Mouse (Mus musculus): Measurements from ENCODE around the gene Ankdd1a. TPM values are rescaled to one million over a fixed set of nuclear protein-coding genes. Genes with fewer than 3 reads are reported as not detected.

Ankdd1a gene
- polyA plus RNA-seq, 1 experiment from 2014 or later: not detected

- no peak overlapping the region for H3K27ac ChIP-seq
- WGBS: 19% methylated on average over 11 of the region's 11 CpGs
- DNase-seq (ENCODE audit: low spot score): no peak
- no peaks in the 10 kb centered on the region for H3K9me3 ChIP-seq (replicated peaks)
- peaks cover 24% of the 10 kb centered on the region for H3K4me1 ChIP-seq
- 0 out of 2 replicates have a peak, but pooled peaks cover 11% of the 10 kb centered on the region for H3K27me3 ChIP-seq (ENCODE audit: low read depth, poor library complexity, severe bottlenecking)
- H3K4me3 ChIP-seq: peak overlapping the region; percentile 45
- H3K36me3 ChIP-seq: no peaks in the 10 kb centered on the region
Measured at GRCm38 (mm10) chr9:65520505-65520876, 498 bp upstream of the Ankdd1a start.

GRCm38 (mm10) chr9:65514851-65515261 lies 5.1 kb downstream of the Ankdd1a start:
- WGBS: 46% methylated on average over 3 of the region's 3 CpGs
- no peak for DNase-seq (ENCODE audit: low spot score)

GRCm38 (mm10) chr9:65514431-65514830 lies 5.6 kb downstream of the Ankdd1a start:
- Histone ChIP-seq H3K9me3 (replicated peaks) (no peaks in the 10 kb centered on the region), H3K27ac (no peak overlapping the region), H3K4me3 (no peak overlapping the region), H3K36me3 (no peaks in the 10 kb centered on the region), H3K27me3 (ENCODE audit: low read depth, poor library complexity, severe bottlenecking) (0 out of 2 replicates have a peak, but pooled peaks cover 2% of the 10 kb centered on the region), H3K4me1 (peaks cover 19% of the 10 kb centered on the region)
- no peak for DNase-seq (ENCODE audit: low spot score)
- WGBS: 84% methylated on average over 8 of the region's 8 CpGs

More at GRCm38 (mm10) chr9:65514851-65515261, 5.1 kb downstream of the Ankdd1a start:
- H3K36me3 ChIP-seq: no peaks in the 10 kb centered on the region
- 0 out of 2 replicates have a peak, but pooled peaks cover 4% of the 10 kb centered on the region for H3K27me3 ChIP-seq (ENCODE audit: low read depth, poor library complexity, severe bottlenecking)
- H3K9me3 ChIP-seq (replicated peaks): no peaks in the 10 kb centered on the region
- H3K27ac ChIP-seq: no peak overlapping the region
- H3K4me1 ChIP-seq: peaks cover 22% of the 10 kb centered on the region
- H3K4me3 ChIP-seq: no peak overlapping the region

- H3K27me3 ChIP-seq (ENCODE audit: low read depth, poor library complexity, severe bottlenecking): no peaks in the 10 kb centered on the region
- DNase-seq (ENCODE audit: low spot score): no peak
- no peaks in the 10 kb centered on the region for H3K9me3 ChIP-seq (replicated peaks)
- WGBS: 72% methylated on average over 3 of the region's 3 CpGs
- no peak overlapping the region for H3K27ac ChIP-seq
- no peak overlapping the region for H3K4me3 ChIP-seq
- H3K36me3 ChIP-seq: no peaks in the 10 kb centered on the region
- H3K4me1 ChIP-seq: peaks cover 24% of the 10 kb centered on the region
Measured at GRCm38 (mm10) chr9:65512520-65512919, 7.5 kb downstream of the Ankdd1a start.

- no peak overlapping the region for H3K4me3 ChIP-seq
- H3K27ac ChIP-seq: no peak overlapping the region
- no peaks in the 10 kb centered on the region for H3K9me3 ChIP-seq (replicated peaks)
- peaks cover 18% of the 10 kb centered on the region for H3K4me1 ChIP-seq
- no peaks in the 10 kb centered on the region for H3K27me3 ChIP-seq (ENCODE audit: low read depth, poor library complexity, severe bottlenecking)
- WGBS: 78% methylated on average over 7 of the region's 7 CpGs
- no peaks in the 10 kb centered on the region for H3K36me3 ChIP-seq
- no peak for DNase-seq (ENCODE audit: low spot score)
Measured at GRCm38 (mm10) chr9:65508449-65508848, 11.5 kb downstream of the Ankdd1a start.

GRCm38 (mm10) chr9:65502721-65503505 lies 17.1 kb downstream of the Ankdd1a start:
- no peaks in the 10 kb centered on the region for H3K9me3 ChIP-seq (replicated peaks)
- H3K36me3 ChIP-seq: no peaks in the 10 kb centered on the region
- no peak overlapping the region for H3K27ac ChIP-seq
- H3K4me3 ChIP-seq: no peak overlapping the region
- H3K27me3 ChIP-seq (ENCODE audit: low read depth, poor library complexity, severe bottlenecking): no peaks in the 10 kb centered on the region
- 87% methylated on average over 21 of the region's 21 CpGs for WGBS
- H3K4me1 ChIP-seq: peaks cover 13% of the 10 kb centered on the region
- DNase-seq (ENCODE audit: low spot score): no peak

GRCm38 (mm10) chr9:65502146-65502545 lies 17.8 kb downstream of the Ankdd1a start:
- Histone ChIP-seq H3K4me3 (no peak overlapping the region), H3K36me3 (no peaks in the 10 kb centered on the region), H3K27me3 (ENCODE audit: low read depth, poor library complexity, severe bottlenecking) (no peaks in the 10 kb centered on the region), H3K27ac (0 out of 2 replicates have a peak overlapping the region, but pooled peaks have one; percentile 50), H3K4me1 (peaks cover 7% of the 10 kb centered on the region; the same call in 1 of the 2 replicates), H3K9me3 (replicated peaks) (no peaks in the 10 kb centered on the region)
- 57% methylated on average over 8 of the region's 8 CpGs for WGBS
- no peak for DNase-seq (ENCODE audit: low spot score)

GRCm38 (mm10) chr9:65492851-65493250 lies 27.1 kb downstream of the Ankdd1a start:
- peaks cover 13% of the 10 kb centered on the region for H3K36me3 ChIP-seq
- H3K4me1 ChIP-seq: no peaks in the 10 kb centered on the region
- WGBS: 89% methylated on average over 4 of the region's 4 CpGs
- H3K27me3 ChIP-seq (ENCODE audit: low read depth, poor library complexity, severe bottlenecking): no peaks in the 10 kb centered on the region
- DNase-seq (ENCODE audit: low spot score): no peak
- H3K9me3 ChIP-seq (replicated peaks): no peaks in the 10 kb centered on the region
- no peak overlapping the region for H3K27ac ChIP-seq
- no peak overlapping the region for H3K4me3 ChIP-seq

GRCm38 (mm10) chr9:65492351-65492750 lies 27.6 kb downstream of the Ankdd1a start:
- Histone ChIP-seq H3K4me3 (no peak overlapping the region), H3K9me3 (replicated peaks) (no peaks in the 10 kb centered on the region), H3K36me3 (peaks cover 18% of the 10 kb centered on the region), H3K27me3 (ENCODE audit: low read depth, poor library complexity, severe bottlenecking) (no peaks in the 10 kb centered on the region), H3K4me1 (no peaks in the 10 kb centered on the region), H3K27ac (no peak overlapping the region)
- DNase-seq (ENCODE audit: low spot score): no peak
- 83% methylated on average over 2 of the region's 2 CpGs for WGBS

GRCm38 (mm10) chr9:65491476-65491875 lies 28.5 kb downstream of the Ankdd1a start:
- no peak for DNase-seq (ENCODE audit: low spot score)
- WGBS: 79% methylated on average over 3 of the region's 3 CpGs
- Histone ChIP-seq H3K27me3 (ENCODE audit: low read depth, poor library complexity, severe bottlenecking) (no peaks in the 10 kb centered on the region), H3K9me3 (replicated peaks) (no peaks in the 10 kb centered on the region), H3K4me1 (no peaks in the 10 kb centered on the region), H3K4me3 (no peak overlapping the region), H3K36me3 (peaks cover 27% of the 10 kb centered on the region), H3K27ac (no peak overlapping the region)

GRCm38 (mm10) chr9:65480071-65480470 lies 39.9 kb downstream of the Ankdd1a start:
- H3K9me3 ChIP-seq (replicated peaks): no peaks in the 10 kb centered on the region
- H3K27ac ChIP-seq: no peak overlapping the region
- H3K4me1 ChIP-seq: no peaks in the 10 kb centered on the region
- no peaks in the 10 kb centered on the region for H3K27me3 ChIP-seq (ENCODE audit: low read depth, poor library complexity, severe bottlenecking)
- no peak for DNase-seq (ENCODE audit: low spot score)
- WGBS: 88% methylated on average over 5 of the region's 5 CpGs
- no peak overlapping the region for H3K4me3 ChIP-seq
- peaks cover 93% of the 10 kb centered on the region for H3K36me3 ChIP-seq

GRCm38 (mm10) chr9:65479158-65479557 lies 40.8 kb downstream of the Ankdd1a start:
- peaks cover 92% of the 10 kb centered on the region for H3K36me3 ChIP-seq
- no peak for DNase-seq (ENCODE audit: low spot score)
- no peaks in the 10 kb centered on the region for H3K9me3 ChIP-seq (replicated peaks)
- 85% methylated on average over 8 of the region's 8 CpGs for WGBS
- no peaks in the 10 kb centered on the region for H3K4me1 ChIP-seq
- no peaks in the 10 kb centered on the region for H3K27me3 ChIP-seq (ENCODE audit: low read depth, poor library complexity, severe bottlenecking)
- no peak overlapping the region for H3K4me3 ChIP-seq
- H3K27ac ChIP-seq: no peak overlapping the region

- peaks cover 71% of the 10 kb centered on the region for H3K36me3 ChIP-seq
- no peaks in the 10 kb centered on the region for H3K9me3 ChIP-seq (replicated peaks)
- WGBS: 91% methylated on average over 4 of the region's 4 CpGs
- H3K27ac ChIP-seq: no peak overlapping the region
- H3K4me1 ChIP-seq: peaks cover 12% of the 10 kb centered on the region
- DNase-seq (ENCODE audit: low spot score): no peak
- no peaks in the 10 kb centered on the region for H3K27me3 ChIP-seq (ENCODE audit: low read depth, poor library complexity, severe bottlenecking)
- no peak overlapping the region for H3K4me3 ChIP-seq
Measured at GRCm38 (mm10) chr9:65472769-65473168, 47.2 kb downstream of the Ankdd1a start.

Measured in limb, embryonic 10.5 days (tissue).